Mouse (Mus musculus): ENCODE data around the gene Zbtb20.
A peak's percentile ranks its signal among the peaks of the same experiment; 100 is the strongest.

Gene Zbtb20

GRCm38 (mm10) chr16:43217336-43218006, 341.8 kb downstream of the Zbtb20 start:
- no peak for DNase-seq

- DNase-seq, result no peak
Observed at GRCm38 (mm10) chr16:43219367-43219766, 343.7 kb downstream of the Zbtb20 start.

- peak in 1 of 2 experiments; percentile 14 for DNase-seq
Observed at GRCm38 (mm10) chr16:43221313-43221712, 345.6 kb downstream of the Zbtb20 start.

- no peak for DNase-seq
Observed at GRCm38 (mm10) chr16:43230253-43230652, 354.6 kb downstream of the Zbtb20 start.

GRCm38 (mm10) chr16:43234249-43234648, 358.6 kb downstream of the Zbtb20 start:
- DNase-seq, result no peak

- DNase-seq, result peak in 1 of 2 experiments; percentile 45
Observed at GRCm38 (mm10) chr16:43235317-43235716, 359.6 kb downstream of the Zbtb20 start.

GRCm38 (mm10) chr16:43235721-43236159, 360.1 kb downstream of the Zbtb20 start:
- no peak for DNase-seq

- DNase-seq, result no peak
Observed at GRCm38 (mm10) chr16:43237551-43237950, 361.9 kb downstream of the Zbtb20 start.

GRCm38 (mm10) chr16:43247026-43247425, 371.3 kb downstream of the Zbtb20 start:
- no peak for DNase-seq

- peak in 1 of 2 experiments; percentile 3 for DNase-seq
Observed at GRCm38 (mm10) chr16:43253077-43253476, 377.4 kb downstream of the Zbtb20 start.

- DNase-seq, result no peak
Observed at GRCm38 (mm10) chr16:43253746-43254145, 378.1 kb downstream of the Zbtb20 start.

- DNase-seq, result no peak
Observed at GRCm38 (mm10) chr16:43256191-43256899, 380.7 kb downstream of the Zbtb20 start.

- no peak for DNase-seq
Observed at GRCm38 (mm10) chr16:43256900-43257281, 381.2 kb downstream of the Zbtb20 start.

GRCm38 (mm10) chr16:43259466-43259865, 383.8 kb downstream of the Zbtb20 start:
- DNase-seq, result no peak

- DNase-seq, result no peak
Observed at GRCm38 (mm10) chr16:43260862-43261261, 385.2 kb downstream of the Zbtb20 start.

- DNase-seq, result no peak
Observed at GRCm38 (mm10) chr16:43274057-43274595, 398.4 kb downstream of the Zbtb20 start.

- no peak for DNase-seq
Observed at GRCm38 (mm10) chr16:43276764-43277163, 401.1 kb downstream of the Zbtb20 start.

- peak in 1 of 2 experiments; percentile 3 for DNase-seq
Observed at GRCm38 (mm10) chr16:43286319-43286718, 410.6 kb downstream of the Zbtb20 start.

GRCm38 (mm10) chr16:43286783-43287383, 411.2 kb downstream of the Zbtb20 start:
- DNase-seq, result no peak

- DNase-seq, result peak; percentile 22 to 44
Observed at GRCm38 (mm10) chr16:43291423-43291822, 415.7 kb downstream of the Zbtb20 start.

GRCm38 (mm10) chr16:43297953-43298596, 422.4 kb downstream of the Zbtb20 start:
- no peak for DNase-seq

GRCm38 (mm10) chr16:43300420-43300819, 424.7 kb downstream of the Zbtb20 start:
- DNase-seq, result no peak

GRCm38 (mm10) chr16:43302171-43302570, 426.5 kb downstream of the Zbtb20 start:
- DNase-seq, result no peak

Measured in lung, adult 18-20 months (tissue).